Mouse (Mus musculus) embryonic fibroblast, embryonic 13.5 days (primary cell): ENCODE measurements around the gene Cep95. TPM values are rescaled to one million over a fixed set of nuclear protein-coding genes. Genes with fewer than 3 reads are reported as not detected.

ENCODE experiments used
- H3K27ac ChIP-seq: 2 replicates; pipeline ENCODE4 v1.5.1; 2012; ENCODE audit warnings: low read length, control low read depth, inconsistent platforms; ENCODE audit not compliant: insufficient read depth
- H3K4me1 ChIP-seq: 2 replicates; pipeline ENCODE4 v1.6.1; 2011; ENCODE audit warnings: low read length; ENCODE audit not compliant: control insufficient read depth, insufficient read depth
- H3K4me3 ChIP-seq: 2 replicates; pipeline ENCODE4 v1.5.1; 2011; ENCODE audit warnings: mild to moderate bottlenecking, control low read depth, low read length; ENCODE audit not compliant: insufficient read depth
- CTCF ChIP-seq: IDR thresholded peaks from 2 replicates; pipeline ENCODE4 v1.5.1; 2011; ENCODE audit warnings: mild to moderate bottlenecking, control low read depth, low read length, moderate library complexity, borderline replicate concordance; ENCODE audit not compliant: insufficient read depth
- POLR2A ChIP-seq: IDR thresholded peaks from 2 replicates; pipeline ENCODE4 v1.6.1; 2011; ENCODE audit warnings: low read depth, mild to moderate bottlenecking, control low read depth, low read length, moderate library complexity
- polyA plus RNA-seq: library from polyadenylated mRNA; stranded (reverse); fragments of >200 nt; gene quantifications from 2 replicates; pipeline ENCODE4 v1.2.4, GENCODE M21; 2011; ENCODE audit warnings: low read depth; ENCODE audit not compliant: missing spikeins, insufficient read length

Cep95 gene
- polyA plus RNA-seq, 1 experiment, result 15.9 TPM

- H3K4me3 ChIP-seq, result no peak overlapping the region
- 0 out of 2 replicates have a peak, but pooled peaks cover 2% of the 10 kb centered on the region for H3K4me1 ChIP-seq
- no peak overlapping the region for H3K27ac ChIP-seq
- TF ChIP-seq POLR2A (no peak), CTCF (no peak)
Measured at GRCm38 (mm10) chr11:106820972-106821371, 31.9 kb downstream of the Cep95 start.

- 0 out of 2 replicates have a peak, but pooled peaks cover 2% of the 10 kb centered on the region for H3K4me1 ChIP-seq
- TF ChIP-seq CTCF, result no peak
- no peak for TF ChIP-seq POLR2A
- no peak overlapping the region for H3K4me3 ChIP-seq
- H3K27ac ChIP-seq, result no peak overlapping the region
Measured at GRCm38 (mm10) chr11:106821397-106821796, 32.3 kb downstream of the Cep95 start.

- 0 out of 2 replicates have a peak, but pooled peaks cover 2% of the 10 kb centered on the region for H3K4me1 ChIP-seq
- no peak overlapping the region for H3K4me3 ChIP-seq
- no peak overlapping the region for H3K27ac ChIP-seq
- TF ChIP-seq CTCF (no peak), POLR2A (no peak)
Measured at GRCm38 (mm10) chr11:106822491-106822890, 33.4 kb downstream of the Cep95 start.

GRCm38 (mm10) chr11:106822911-106823310 is 33.9 kb downstream of the Cep95 start:
- Histone ChIP-seq H3K4me3 (no peak overlapping the region), H3K27ac (no peak overlapping the region), H3K4me1 (0 out of 2 replicates have a peak, but pooled peaks cover 2% of the 10 kb centered on the region)
- TF ChIP-seq POLR2A (no peak), CTCF (no peak)

- TF ChIP-seq POLR2A (no peak), CTCF (no peak)
- 0 out of 2 replicates have a peak, but pooled peaks cover 2% of the 10 kb centered on the region for H3K4me1 ChIP-seq
- H3K4me3 ChIP-seq, result no peak overlapping the region
- H3K27ac ChIP-seq, result no peak overlapping the region
Measured at GRCm38 (mm10) chr11:106823741-106824140, 34.7 kb downstream of the Cep95 start.

GRCm38 (mm10) chr11:106824403-106824802 is 35.4 kb downstream of the Cep95 start:
- TF ChIP-seq CTCF, result no peak
- no peak for TF ChIP-seq POLR2A
- Histone ChIP-seq H3K4me3 (no peak overlapping the region), H3K27ac (no peak overlapping the region), H3K4me1 (0 out of 2 replicates have a peak, but pooled peaks cover 2% of the 10 kb centered on the region)

GRCm38 (mm10) chr11:106828079-106828478 is 39.0 kb downstream of the Cep95 start:
- TF ChIP-seq POLR2A (no peak), CTCF (no peak)
- Histone ChIP-seq H3K4me3 (no peak overlapping the region), H3K27ac (no peak overlapping the region), H3K4me1 (no peaks in the 10 kb centered on the region)

GRCm38 (mm10) chr11:106842002-106842401 is 53.0 kb downstream of the Cep95 start:
- TF ChIP-seq CTCF, result no peak
- no peak for TF ChIP-seq POLR2A

GRCm38 (mm10) chr11:106851438-106851837 is 62.4 kb downstream of the Cep95 start:
- H3K27ac ChIP-seq, result no peak overlapping the region
- H3K4me1 ChIP-seq, result no peaks in the 10 kb centered on the region
- TF ChIP-seq CTCF, result no peak
- TF ChIP-seq POLR2A, result no peak
- H3K4me3 ChIP-seq, result no peak overlapping the region

More at GRCm38 (mm10) chr11:106842002-106842401, 53.0 kb downstream of the Cep95 start:
- H3K4me3 ChIP-seq, result no peak overlapping the region
- no peak overlapping the region for H3K27ac ChIP-seq
- H3K4me1 ChIP-seq, result no peaks in the 10 kb centered on the region

Other genes starting within 250 kb of the Cep95 start
- gene Tex2, start 175.8 kb upstream of the Cep95 start, polyA plus RNA-seq, result 13.3 and 14.0 TPM in 2 replicates
- 0.32 and 1.0 TPM in 2 replicates for gene Pecam1, start 38.6 kb upstream of the Cep95 start, polyA plus RNA-seq
- gene Milr1, start 38.0 kb upstream of the Cep95 start, polyA plus RNA-seq, result 0.43 and 1.4 TPM in 2 replicates
- gene Polg2, start 9.7 kb upstream of the Cep95 start, polyA plus RNA-seq, result 4.1 and 4.3 TPM in 2 replicates
- gene Ddx5, start 67 bp upstream of the Cep95 start, polyA plus RNA-seq, result 769 and 953 TPM in 2 replicates
- gene Smurf2, start 131.5 kb downstream of the Cep95 start, polyA plus RNA-seq, result 56.3 and 60.3 TPM in 2 replicates
- 215 and 225 TPM in 2 replicates for gene Kpna2, start 210.3 kb downstream of the Cep95 start, polyA plus RNA-seq
- 0.60 and 1.4 TPM in 2 replicates for gene 1810010H24Rik, start 236.4 kb downstream of the Cep95 start, polyA plus RNA-seq